Mouse (Mus musculus) CH12.LX (cell line): ENCODE measurements around the gene Rps16. TPM values are rescaled to one million over a fixed set of nuclear protein-coding genes. Genes with fewer than 3 reads are reported as not detected.

ENCODE experiments used
- DNase-seq: peaks from one replicate; pipeline ENCODE4 v3.0.0-alpha.2; 2013; ENCODE audit errors: extremely low read depth
- H3K27ac ChIP-seq: 2 replicates; pipeline ENCODE4 v1.5.1; 2012; ENCODE audit warnings: low read depth, mild to moderate bottlenecking, control low read depth, moderate library complexity; ENCODE audit not compliant: insufficient read depth
- H3K27me3 ChIP-seq: replicated peaks from 2 replicates; pipeline ENCODE3; 2012; ENCODE audit warnings: inconsistent platforms
- H3K36me3 ChIP-seq, 2 experiments: replicated peaks in 1 of 2; 2 replicates each; pipeline versions ENCODE3 to v1.6.1; 2012; ENCODE audit warnings: inconsistent platforms in 1 of 2, low read length in 1 of 2, mild to moderate bottlenecking in 1 of 2, mixed read lengths in 1 of 2, moderate library complexity in 1 of 2; ENCODE audit not compliant: control insufficient read depth in 1 of 2, insufficient read depth in 1 of 2
- H3K4me1 ChIP-seq, 2 experiments: 2 replicates each; pipeline ENCODE4 v1.6.1; 2012; ENCODE audit warnings: inconsistent platforms in 1 of 2, moderate library complexity in 1 of 2; ENCODE audit not compliant: insufficient read depth in 2 of 2, control insufficient read depth in 1 of 2
- H3K4me2 ChIP-seq: 2 replicates; pipeline ENCODE4 v1.6.1; 2012; ENCODE audit warnings: low read depth, mild to moderate bottlenecking, control low read depth; ENCODE audit not compliant: poor library complexity, insufficient read depth, severe bottlenecking
- H3K4me3 ChIP-seq, 3 experiments: fragments of 150-350 bp in 1 of 3; sonication (generic) in 1 of 3; replicated peaks in 1 of 3; 2 replicates each; pipeline versions ENCODE3 to v1.5.1; 2011 to 2012; ENCODE audit warnings: low read depth in 2 of 3, low read length in 2 of 3, mild to moderate bottlenecking in 2 of 3, moderate library complexity in 2 of 3, control low read depth in 1 of 3, improper control_type of control experiment in 1 of 3, inconsistent platforms in 1 of 3, mixed read lengths in 1 of 3; ENCODE audit not compliant: poor library complexity in 1 of 3
- H3K79me2 ChIP-seq: replicated peaks from 2 replicates; pipeline ENCODE4 v1.6.1; 2012; ENCODE audit warnings: mild to moderate bottlenecking, moderate library complexity; ENCODE audit not compliant: control insufficient read depth, poor library complexity, insufficient read depth, severe bottlenecking; ENCODE audit errors: extremely low read depth
- H3K9ac ChIP-seq: 2 replicates; pipeline ENCODE4 v1.6.1; 2012; ENCODE audit warnings: low read depth, mild to moderate bottlenecking, control low read depth, moderate library complexity; ENCODE audit not compliant: insufficient read depth
- H3K9me3 ChIP-seq: replicated peaks from 2 replicates; pipeline ENCODE3; 2012; ENCODE audit warnings: low read length, inconsistent platforms, mixed read lengths
- BHLHE40 ChIP-seq: IDR thresholded peaks from 2 replicates; pipeline ENCODE4 v1.6.1; 2011; ENCODE audit warnings: mild to moderate bottlenecking, low read depth, low read length, improper control_type of control experiment
- CHD1 ChIP-seq: IDR thresholded peaks from 2 replicates; pipeline ENCODE4 v1.6.1; 2012; ENCODE audit warnings: low read depth, low read length, improper control_type of control experiment, inconsistent platforms
- CTCF ChIP-seq, 2 experiments: IDR thresholded peaks in 1 of 2; conservative IDR thresholded peaks in 1 of 2; 2 replicates each; pipeline ENCODE4 v1.5.1; 2011 to 2012; ENCODE audit warnings: low read depth in 2 of 2, low read length in 2 of 2, improper control_type of control experiment in 1 of 2, inconsistent platforms in 1 of 2, mild to moderate bottlenecking in 1 of 2, moderate library complexity in 1 of 2
- ELF1 ChIP-seq: IDR thresholded peaks from 2 replicates; pipeline ENCODE4 v1.6.1; 2014; ENCODE audit warnings: low read depth, mild to moderate bottlenecking, inconsistent platforms, low read length, improper control_type of control experiment
- EP300 ChIP-seq: IDR thresholded peaks from 2 replicates; pipeline ENCODE4 v1.6.1; 2011; ENCODE audit warnings: low read length, improper control_type of control experiment
- ETS1 ChIP-seq: conservative IDR thresholded peaks from 2 replicates; pipeline ENCODE4 v1.6.1; 2012; ENCODE audit warnings: low read depth, mild to moderate bottlenecking, inconsistent platforms, low read length, improper control_type of control experiment, moderate library complexity
- HCFC1 ChIP-seq: IDR thresholded peaks from 2 replicates; pipeline ENCODE4 v1.6.1; 2012; ENCODE audit warnings: low read depth, mild to moderate bottlenecking, inconsistent platforms, low read length, improper control_type of control experiment
- IRF4 ChIP-seq: IDR thresholded peaks from 2 replicates; pipeline ENCODE4 v1.6.1; 2014; ENCODE audit warnings: low read depth, mild to moderate bottlenecking, inconsistent platforms, low read length, improper control_type of control experiment
- JUN ChIP-seq: IDR thresholded peaks from 2 replicates; pipeline ENCODE4 v1.6.1; 2011; ENCODE audit warnings: low read depth, mild to moderate bottlenecking, low read length, improper control_type of control experiment, moderate library complexity; ENCODE audit not compliant: insufficient read depth
- JUND ChIP-seq: conservative IDR thresholded peaks from 2 replicates; pipeline ENCODE4 v1.6.1; 2011; ENCODE audit warnings: low read depth, low read length, improper control_type of control experiment
- KAT2A ChIP-seq: IDR thresholded peaks from 2 replicates; pipeline ENCODE4 v1.6.1; 2012; ENCODE audit warnings: low read length, improper control_type of control experiment, inconsistent platforms; ENCODE audit not compliant: insufficient replicate concordance
- MAX ChIP-seq: IDR thresholded peaks from 2 replicates; pipeline ENCODE4 v1.6.1; 2011; ENCODE audit warnings: low read length, improper control_type of control experiment
- MAZ ChIP-seq: IDR thresholded peaks from 2 replicates; pipeline ENCODE4 v1.6.1; 2012; ENCODE audit warnings: low read depth, mild to moderate bottlenecking, inconsistent platforms, low read length, improper control_type of control experiment, moderate library complexity
- MEF2A ChIP-seq: IDR thresholded peaks from 2 replicates; pipeline ENCODE4 v1.6.1; 2014; ENCODE audit warnings: low read depth, mild to moderate bottlenecking, inconsistent platforms, low read length, improper control_type of control experiment, borderline replicate concordance
- NRF1 ChIP-seq: IDR thresholded peaks from 2 replicates; pipeline ENCODE4 v1.6.1; 2014; ENCODE audit warnings: low read depth, mild to moderate bottlenecking, inconsistent platforms, low read length, improper control_type of control experiment, moderate library complexity
- POLR2A ChIP-seq: IDR thresholded peaks from 2 replicates; pipeline ENCODE4 v1.6.1; 2011; ENCODE audit warnings: low read depth, mild to moderate bottlenecking, improper control_type of control experiment, low read length
- POLR2AphosphoS2 ChIP-seq: IDR thresholded peaks from 2 replicates; pipeline ENCODE4 v1.6.1; 2011; ENCODE audit warnings: low read depth, low read length, improper control_type of control experiment
- RAD21 ChIP-seq: IDR thresholded peaks from 2 replicates; pipeline ENCODE4 v1.6.1; 2011; ENCODE audit warnings: low read depth, mild to moderate bottlenecking, low read length, improper control_type of control experiment, moderate library complexity
- SIN3A ChIP-seq: IDR thresholded peaks from 2 replicates; pipeline ENCODE4 v1.6.1; 2012; ENCODE audit warnings: low read length, improper control_type of control experiment, inconsistent platforms
- SMC3 ChIP-seq: IDR thresholded peaks from 2 replicates; pipeline ENCODE4 v1.6.1; 2011; ENCODE audit warnings: low read depth, low read length, improper control_type of control experiment
- UBTF ChIP-seq: IDR thresholded peaks from 2 replicates; pipeline ENCODE4 v1.6.1; 2012; ENCODE audit warnings: low read depth, mild to moderate bottlenecking, inconsistent platforms, low read length, improper control_type of control experiment, moderate library complexity
- USF1 ChIP-seq: IDR thresholded peaks from 2 replicates; pipeline ENCODE4 v1.6.1; 2014; ENCODE audit warnings: low read depth, mild to moderate bottlenecking, inconsistent platforms, low read length, improper control_type of control experiment
- USF2 ChIP-seq: conservative IDR thresholded peaks from 2 replicates; pipeline ENCODE4 v1.6.1; 2011; ENCODE audit warnings: low read depth, low read length, improper control_type of control experiment
- ZNF384 ChIP-seq: IDR thresholded peaks from 2 replicates; pipeline ENCODE4 v1.6.1; 2012; ENCODE audit warnings: low read depth, low read length, improper control_type of control experiment, inconsistent platforms
- dilution Hi-C: fragments of 300-500 bp; cut with MboI; formaldehyde crosslinking; loops from 2 replicates; pipeline ENCODE4 v1.14.3; 2020; ENCODE audit warnings: low sequenced_read_pairs; ENCODE audit not compliant: extremely low pct_unique_long_range_greater_than_20kb, extremely low pct_ligation_motif_present
- in situ Hi-C: fragments of 300-500 bp; cut with MboI; formaldehyde crosslinking; loops from 3 replicates; pipeline ENCODE4 v1.14.3; 2019; ENCODE audit warnings: low sequenced_read_pairs, low pct_ligation_motif_present, low pct_unique_long_range_greater_than_20kb, mixed read lengths
- polyA plus RNA-seq: library from polyadenylated mRNA; unstranded; fragments of >175 nt; gene quantifications from 2 replicates; pipeline ENCODE4 v1.2.1, GENCODE M21; 2012; ENCODE audit warnings: low read depth; ENCODE audit not compliant: insufficient read length
- total RNA-seq, 2 experiments: library from RNA; depleted of rRNA; stranded (reverse); fragments of 300-350 nt in 1 of 2; fragments of >200 nt in 1 of 2; gene quantifications; 2 replicates each; pipeline ENCODE4 v1.2.3; 2012 to 2014

Gene Rps16
- total and polyA plus RNA-seq, 3 experiments, result 66.7 to 2,040 (median 1,254) TPM

DNA sequence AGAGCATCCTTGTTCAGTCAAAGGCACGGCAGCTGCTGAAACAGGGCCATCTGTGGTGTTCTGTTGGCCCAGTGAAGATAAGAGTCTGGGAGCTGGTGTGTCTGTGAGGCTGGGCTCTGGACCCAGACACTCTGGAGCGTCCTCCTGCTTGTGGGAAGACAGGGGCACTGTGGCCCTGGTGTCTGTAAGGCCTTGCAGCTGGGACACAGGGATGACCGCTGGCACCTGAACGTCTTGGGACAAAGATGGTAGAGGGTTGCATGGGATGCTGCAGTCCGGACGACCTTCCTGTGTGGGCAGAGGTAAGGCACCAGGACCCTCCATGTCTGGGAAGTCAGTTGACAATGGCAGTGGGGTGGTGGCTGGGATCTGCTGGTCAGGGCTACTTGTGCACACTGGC, 9.8 kb downstream of the Rps16 start:
- Histone ChIP-seq H3K9ac (no peak overlapping the region), H3K4me3 (no peak overlapping the region), H3K36me3 (peaks cover 11 to 52% of the 10 kb centered on the region in 2 experiments), H3K4me2 (no peak overlapping the region), H3K79me2 (no peaks in the 10 kb centered on the region), H3K9me3 (no peaks in the 10 kb centered on the region), H3K27ac (no peak overlapping the region), H3K27me3 (no peaks in the 10 kb centered on the region), H3K4me1 (peaks cover 0 to 7% of the 10 kb centered on the region in 2 experiments; a peak in 2 of 4 replicates)
- TF ChIP-seq BHLHE40 (no peak), CHD1 (no peak), USF1 (no peak), MAZ (no peak), UBTF (no peak), POLR2AphosphoS2 (no peak), ZNF384 (no peak), NRF1 (no peak), HCFC1 (no peak), IRF4 (no peak), SIN3A (no peak), ELF1 (no peak), USF2 (no peak), RAD21 (no peak), JUN (no peak), ETS1 (no peak), JUND (no peak)
- in situ Hi-C loops (no loop called here), dilution Hi-C loops (no loop called here)
- no peak for DNase-seq

DNA sequence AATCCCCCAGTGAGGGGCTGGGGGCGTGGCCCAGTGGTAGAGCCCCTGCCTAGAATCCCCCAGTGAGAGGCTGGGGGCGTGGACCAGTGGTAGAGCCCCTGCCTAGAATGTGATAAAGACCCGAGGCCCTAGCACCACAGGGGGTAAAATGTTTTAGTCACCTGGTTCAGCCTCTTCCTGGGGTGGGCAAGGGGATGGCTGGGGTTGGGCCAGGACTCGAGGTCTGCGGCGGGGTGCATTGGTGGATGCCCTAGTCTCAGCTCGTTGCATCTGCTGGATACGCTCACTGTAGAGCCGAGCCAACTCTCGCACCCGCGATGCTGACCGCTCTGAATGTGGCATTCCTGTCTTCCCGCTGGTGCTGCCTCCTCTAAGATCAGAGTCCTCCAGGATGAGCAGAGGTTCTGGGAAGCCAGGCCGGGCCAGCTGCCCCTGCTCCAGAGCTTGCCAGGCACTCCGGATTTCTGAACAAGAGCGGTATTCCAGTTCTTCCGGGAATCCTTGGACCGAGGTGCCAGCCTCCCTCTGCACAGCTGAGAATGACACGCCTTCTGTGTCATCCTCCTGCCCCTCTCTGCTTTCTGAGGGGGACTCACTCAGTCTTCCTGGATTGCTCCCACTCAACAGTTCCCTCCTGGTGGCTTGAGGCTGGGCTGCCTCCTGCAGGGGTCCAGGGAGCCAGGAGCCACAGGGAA, 11.3 kb downstream of the Rps16 start:
- H3K27ac ChIP-seq, result no peak overlapping the region
- H3K9ac ChIP-seq, result no peak overlapping the region
- H3K4me3 ChIP-seq, result no peak overlapping the region
- H3K79me2 ChIP-seq, result no peaks in the 10 kb centered on the region
- no peak overlapping the region for H3K4me2 ChIP-seq
- H3K27me3 ChIP-seq, result no peaks in the 10 kb centered on the region
- H3K9me3 ChIP-seq, result no peaks in the 10 kb centered on the region
- no peak for TF ChIP-seq IRF4
- no peak for TF ChIP-seq POLR2AphosphoS2
- no peak for TF ChIP-seq USF2
- TF ChIP-seq MAX, result no peak
- TF ChIP-seq CTCF (conservative IDR thresholded peaks at IDR 0.05 in 1 of 2, IDR thresholded peaks at IDR 0.05 in 1 of 2; ENCODE audit: low read depth in 2 of 2, low read length in 2 of 2), result no peak
- TF ChIP-seq EP300, result no peak
- TF ChIP-seq SMC3, result no peak
- TF ChIP-seq MEF2A, result no peak
- no peak for TF ChIP-seq USF1
- no peak for TF ChIP-seq HCFC1
- no peak for TF ChIP-seq KAT2A
- TF ChIP-seq JUND, result no peak
- TF ChIP-seq JUN, result no peak
- TF ChIP-seq POLR2A, result no peak
- in situ Hi-C loops (no loop called here), dilution Hi-C loops (no loop called here)
- peaks cover 3 to 12% of the 10 kb centered on the region in 2 experiments for H3K4me1 ChIP-seq
- peaks cover 11 to 55% of the 10 kb centered on the region in 2 experiments for H3K36me3 ChIP-seq
- no peak for DNase-seq
